Mouse (Mus musculus): ENCODE measurements around the gene Gm2004.
"Not testable (repeated sequence)": the region's sequence is repeated elsewhere in the genome, so short reads cannot be mapped to it uniquely, and the experiment has no call there.

Gene Gm2004

GRCm38 (mm10) chr2:176149725-176150124 lies at the start of gene Gm2004:
Gm2004 (minus strand) TSS chr2:176149825.
- DNase-seq (ENCODE audit: low read depth, low spot score), result not testable (repeated sequence)

Measured in retina, postnatal 7 days (tissue).